Mouse (Mus musculus): ENCODE results near the gene Hsp90aa1.
"Not testable (repeated sequence)": the region's sequence is repeated elsewhere in the genome, so short reads cannot be mapped to it uniquely, and the experiment has no call there.

Hsp90aa1 gene

DNA sequence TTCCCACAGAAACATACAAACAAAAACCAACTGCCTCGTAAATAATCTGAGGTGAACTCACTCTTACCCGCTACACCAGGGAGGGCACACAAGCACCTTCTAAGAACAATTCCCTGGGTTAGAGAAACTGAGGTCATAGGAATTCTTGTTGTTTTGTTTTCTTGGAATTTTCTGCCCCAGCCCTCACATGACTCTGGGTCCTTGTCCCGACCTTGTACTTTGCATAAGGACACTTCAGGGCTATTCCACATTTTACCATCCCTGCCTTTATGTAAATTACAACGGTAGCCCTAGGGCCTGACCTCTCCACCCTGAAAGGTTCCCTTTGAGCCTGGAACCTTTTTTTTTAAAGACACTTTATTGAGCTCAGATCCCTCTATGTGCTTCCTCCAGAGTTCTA lies at the start of gene Hsp90aa1:
Gene Hsp90aa1 (minus strand): TSS at position 173 of the 400 bp plus-strand sequence.
- no peak for DNase-seq (ENCODE audit: extremely low read depth, low read depth)

DNA sequence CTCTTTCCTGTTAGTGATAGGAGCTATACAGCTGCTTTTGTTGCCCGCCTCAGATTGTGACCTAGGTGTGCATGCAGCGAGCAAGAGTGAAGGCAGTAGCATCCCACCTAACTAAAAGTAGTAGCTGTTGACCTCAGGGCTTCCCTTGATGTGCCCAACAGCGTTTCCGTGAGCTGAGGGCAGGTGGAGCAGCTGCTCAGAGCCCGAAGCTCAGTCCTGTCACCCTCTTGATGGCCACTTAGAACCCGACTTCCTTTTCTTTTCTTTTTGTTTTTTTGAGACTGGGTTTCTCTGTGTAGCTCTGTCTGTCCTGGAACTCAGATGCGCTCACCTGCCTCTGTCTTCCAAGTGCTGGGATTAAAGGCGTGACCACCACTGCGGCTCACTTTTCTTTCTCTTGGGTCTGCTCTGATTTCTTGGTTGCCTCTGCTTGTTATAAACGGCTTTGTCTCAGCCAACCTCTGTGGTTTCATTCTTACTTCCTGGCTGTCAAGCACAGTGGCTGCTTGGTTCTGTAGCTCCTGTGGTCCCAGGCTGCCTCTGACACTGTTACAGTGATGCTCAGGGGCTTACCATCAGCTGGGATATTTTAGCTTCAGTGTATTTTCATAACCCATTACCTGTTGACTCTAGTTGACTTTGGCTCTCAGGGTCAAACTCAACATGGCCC lies 48.4 kb upstream of the Hsp90aa1 start:
- no peak for DNase-seq (ENCODE audit: extremely low read depth, low read depth)

DNA sequence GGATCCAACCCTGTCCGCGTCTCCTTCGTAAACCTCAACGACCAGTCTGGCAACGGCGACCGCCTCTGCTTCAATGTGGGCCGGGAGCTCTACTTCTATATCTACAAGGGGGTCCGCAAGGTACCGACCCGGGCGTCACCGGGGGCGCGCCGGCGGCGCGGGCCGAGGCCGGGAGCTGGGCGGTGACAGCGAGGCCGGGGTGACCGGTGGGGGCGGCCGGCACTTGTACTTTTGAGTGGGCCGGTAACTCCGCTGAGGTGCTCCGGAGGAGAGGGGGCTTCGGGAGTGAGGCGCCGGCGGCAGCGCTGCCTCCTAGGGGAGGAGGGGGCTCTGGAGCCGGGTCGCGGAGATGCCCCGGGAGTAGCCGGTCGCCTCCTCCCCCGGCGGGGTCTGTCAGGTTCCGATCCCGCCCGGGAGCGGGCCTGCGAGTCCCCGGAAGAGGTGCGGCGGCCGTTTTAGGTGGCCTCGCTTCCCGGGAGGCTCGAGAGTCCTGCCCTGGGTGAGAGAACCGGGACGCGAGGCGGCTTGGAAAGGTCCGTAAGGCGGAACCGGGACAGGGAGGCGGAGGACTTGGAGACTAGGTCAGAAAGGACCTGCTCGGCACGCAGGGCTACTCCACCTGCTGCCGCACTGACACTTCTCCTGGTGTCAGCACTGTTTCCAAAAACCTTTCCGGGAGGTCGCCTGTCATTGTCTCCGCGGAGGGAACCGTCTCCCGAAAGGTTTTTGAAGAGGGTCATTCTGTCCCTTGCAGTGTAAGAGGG lies 35.8 kb upstream of the Hsp90aa1 start:
- no peak for DNase-seq (ENCODE audit: extremely low read depth, low read depth)

DNA sequence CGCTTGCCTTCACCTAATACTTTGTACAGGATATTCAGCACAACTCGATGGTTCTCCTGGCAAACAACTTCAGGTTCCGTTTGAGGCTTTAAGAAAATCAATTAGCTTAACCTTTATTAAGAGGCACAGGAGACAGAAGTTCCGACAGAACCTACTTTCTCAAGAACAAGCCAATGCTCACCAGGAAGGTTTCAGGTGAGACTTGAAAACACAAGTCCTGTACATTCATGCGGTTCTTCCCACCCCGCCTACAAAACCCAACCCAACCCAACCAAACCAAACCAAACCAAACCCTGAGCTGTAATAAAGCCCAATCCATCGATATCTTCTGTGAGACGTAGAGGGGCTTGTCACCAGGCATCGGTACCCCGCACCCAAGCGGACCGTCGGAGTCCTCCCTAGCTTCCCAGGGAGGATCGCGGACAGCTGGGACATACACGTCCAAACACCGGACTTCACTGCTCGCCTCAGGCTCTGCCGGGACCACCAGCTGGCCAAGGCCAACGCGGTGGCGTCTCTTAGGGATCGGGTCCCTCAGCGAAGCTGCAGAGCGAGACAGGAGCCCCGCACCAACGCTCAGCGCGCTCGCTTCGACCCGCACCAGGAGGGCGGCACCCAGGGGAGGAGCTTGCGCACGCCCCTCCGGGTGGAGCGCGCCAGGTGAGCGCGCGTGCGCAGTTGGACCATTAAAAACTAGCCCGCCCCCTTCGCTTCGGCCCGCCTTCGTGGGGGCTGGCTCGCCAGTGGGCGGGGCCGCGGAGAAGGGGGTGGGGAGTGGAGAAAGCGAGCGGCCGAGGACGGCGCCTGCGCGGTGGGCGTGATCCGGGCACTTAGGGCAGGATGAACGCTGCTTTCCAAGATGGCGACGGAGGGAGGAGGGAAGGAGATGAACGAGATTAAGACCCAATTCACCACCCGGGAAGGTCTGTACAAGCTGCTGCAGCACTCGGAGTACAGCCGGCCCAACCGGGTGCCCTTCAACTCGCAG lies 34.9 kb upstream of the Hsp90aa1 start, which contains the start of gene Wdr20:
Gene Wdr20 (plus strand): TSS at position 775 of the 988 bp plus-strand sequence.
- peak; percentile 78 for DNase-seq (ENCODE audit: extremely low read depth, low read depth)

DNA sequence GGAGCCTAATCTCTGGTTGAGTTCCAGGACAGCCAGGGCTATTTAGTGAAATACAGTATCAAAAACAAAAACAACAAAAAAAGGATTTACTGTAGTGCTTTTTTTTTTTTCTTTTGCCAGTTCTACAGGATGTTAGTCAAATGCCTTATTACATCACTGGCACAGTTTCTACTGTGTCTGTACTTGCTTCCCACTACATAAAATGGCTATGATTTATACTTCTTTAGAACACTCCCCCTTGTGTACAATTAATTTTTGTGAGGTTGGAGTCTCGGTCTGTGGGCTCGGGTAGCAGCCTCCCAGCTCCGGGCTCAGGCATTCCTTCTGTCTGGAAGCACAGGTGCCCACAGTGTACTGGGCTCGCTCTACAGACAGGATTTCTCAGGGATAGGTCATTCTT lies 34.1 kb upstream of the Hsp90aa1 start:
- DNase-seq (ENCODE audit: extremely low read depth, low read depth), result no peak

DNA sequence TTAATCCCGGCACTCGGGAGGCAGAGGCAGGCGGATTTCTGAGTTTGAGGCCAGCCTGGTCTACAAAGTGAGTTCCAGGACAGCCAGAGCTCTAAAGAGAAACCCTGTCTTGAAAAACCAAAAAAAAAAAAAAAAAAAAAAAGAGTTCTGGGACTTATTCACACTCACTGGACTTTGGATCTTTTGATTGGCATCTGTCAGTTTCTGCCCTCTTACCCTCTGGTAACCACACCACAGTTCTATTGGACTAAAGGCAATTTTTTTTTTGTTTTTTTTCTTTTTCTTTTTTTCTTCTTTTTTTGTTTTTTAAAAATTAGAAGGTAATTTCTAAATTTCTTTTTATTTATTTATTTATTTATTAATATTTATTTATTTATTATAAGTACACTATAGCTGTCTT lies 30.7 kb upstream of the Hsp90aa1 start:
- not testable (repeated sequence) for DNase-seq (ENCODE audit: extremely low read depth, low read depth)

DNA sequence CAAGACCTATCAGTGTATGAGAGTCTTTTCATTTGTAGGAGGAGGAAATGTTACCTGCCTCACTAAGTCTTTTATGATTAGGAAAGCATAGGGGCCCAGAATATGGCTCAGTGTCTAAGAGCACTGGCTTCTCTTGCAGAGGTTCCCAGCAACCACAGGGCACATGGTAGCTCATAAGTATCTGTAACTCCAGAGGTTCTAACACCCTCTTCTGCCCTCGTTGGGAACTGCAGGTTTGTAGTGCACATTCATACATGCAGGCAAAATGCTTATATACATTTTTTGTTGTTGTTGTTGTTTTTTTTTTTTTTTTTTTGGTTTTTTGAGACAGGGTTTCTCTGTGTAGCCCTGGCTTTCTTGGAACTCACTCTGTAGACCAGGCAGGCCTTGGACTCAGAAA lies 23.9 kb upstream of the Hsp90aa1 start:
- DNase-seq (ENCODE audit: extremely low read depth, low read depth), result no peak

DNA sequence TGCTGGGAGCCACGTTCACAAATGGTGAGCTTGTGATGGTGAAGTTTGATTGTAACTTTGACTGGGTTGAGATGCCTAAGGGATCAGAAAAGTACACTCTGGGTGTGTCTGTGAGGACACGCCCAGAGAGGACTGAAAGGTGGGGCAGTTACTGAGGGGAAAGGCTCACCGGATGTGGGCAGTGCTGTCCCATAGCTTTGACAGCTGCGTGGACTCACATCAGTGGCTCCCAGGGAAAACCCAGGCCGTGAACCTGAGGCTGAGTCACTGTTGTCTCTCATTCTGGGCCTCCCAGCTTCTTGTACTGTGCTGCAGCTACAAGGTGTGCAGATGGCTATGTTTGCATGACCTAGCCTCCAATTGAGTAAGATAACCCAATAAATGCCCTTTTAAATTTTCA lies 23.0 kb upstream of the Hsp90aa1 start:
- no peak for DNase-seq (ENCODE audit: extremely low read depth, low read depth)

DNA sequence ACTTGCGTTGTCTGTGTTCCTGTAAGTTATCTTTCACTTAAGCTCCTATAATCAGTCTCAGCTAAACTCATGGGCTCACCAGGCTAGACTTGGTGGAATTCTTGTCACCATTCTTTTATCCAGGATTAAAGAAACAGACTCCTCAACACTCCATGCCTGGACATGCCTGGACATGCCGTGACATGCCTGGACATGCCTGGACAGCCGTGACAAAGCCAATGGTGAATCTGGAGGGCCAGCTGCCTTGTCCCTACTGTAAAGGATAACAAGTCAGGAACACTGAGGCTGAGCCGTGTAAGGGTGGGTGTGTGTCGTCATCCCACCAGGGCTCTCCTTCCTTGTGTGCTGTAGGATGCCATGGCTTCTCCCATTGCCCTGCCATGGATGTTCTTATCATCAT lies 22.5 kb upstream of the Hsp90aa1 start:
- DNase-seq (ENCODE audit: extremely low read depth, low read depth), result no peak

DNA sequence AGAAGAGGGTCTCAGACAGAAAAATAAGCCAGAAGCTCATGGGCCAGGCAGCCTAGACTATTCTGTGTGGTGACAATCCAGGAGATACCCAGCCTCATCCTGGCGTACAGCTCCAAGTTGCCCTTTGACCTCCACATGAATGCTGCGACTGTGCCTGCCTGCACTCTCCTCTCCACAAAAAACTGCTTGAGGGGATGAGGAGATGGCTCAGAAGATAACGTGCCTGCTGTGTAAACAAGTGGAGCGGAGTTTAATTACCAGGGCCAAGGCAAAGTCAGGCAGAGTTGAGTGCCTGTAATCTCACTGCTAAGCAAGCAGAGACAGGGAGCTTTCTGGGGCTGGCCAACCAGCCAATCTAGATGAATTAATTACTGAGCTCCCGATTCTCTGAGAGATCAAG lies 13.5 kb upstream of the Hsp90aa1 start:
- no peak for DNase-seq (ENCODE audit: extremely low read depth, low read depth)

DNA sequence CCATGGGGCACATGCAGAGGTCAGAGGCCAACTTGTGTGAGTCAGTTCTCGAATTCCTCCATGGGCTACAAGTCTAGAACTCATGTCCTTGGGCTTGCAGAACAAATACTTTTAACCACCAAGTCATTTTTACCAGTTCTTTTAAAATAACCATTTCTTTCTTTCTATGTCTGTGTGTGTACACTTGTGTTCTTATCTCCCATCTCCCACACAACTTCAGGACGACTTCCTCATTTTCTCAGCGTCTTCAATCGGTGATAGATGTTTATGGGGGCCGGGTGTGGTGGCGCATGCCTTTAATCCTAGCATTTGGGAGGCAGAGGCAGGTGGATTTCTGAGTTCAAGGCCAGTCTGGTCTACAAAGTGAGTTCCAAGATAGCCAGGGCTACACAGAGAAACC lies 11.7 kb upstream of the Hsp90aa1 start:
- DNase-seq (ENCODE audit: extremely low read depth, low read depth), result peak; percentile 61

DNA sequence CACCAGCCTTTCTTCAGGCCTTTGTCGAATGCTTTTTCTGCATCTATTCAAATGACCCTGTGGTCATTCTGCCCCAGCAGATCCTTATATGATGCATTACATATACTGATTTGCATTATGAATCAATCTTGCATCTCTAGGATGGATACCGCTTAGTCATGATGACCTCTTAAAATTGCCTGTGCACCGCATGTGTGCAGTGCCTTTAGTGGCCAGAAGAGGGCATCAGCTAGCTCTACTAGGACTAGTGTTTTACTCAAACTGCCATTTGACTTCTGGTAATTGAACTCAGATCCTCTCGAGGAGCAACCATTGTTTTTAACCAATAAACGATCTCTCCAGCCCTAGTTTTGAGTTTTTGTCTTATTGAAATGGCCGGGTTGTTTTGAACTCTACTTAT lies 11.3 kb upstream of the Hsp90aa1 start:
- no peak for DNase-seq (ENCODE audit: extremely low read depth, low read depth)

DNA sequence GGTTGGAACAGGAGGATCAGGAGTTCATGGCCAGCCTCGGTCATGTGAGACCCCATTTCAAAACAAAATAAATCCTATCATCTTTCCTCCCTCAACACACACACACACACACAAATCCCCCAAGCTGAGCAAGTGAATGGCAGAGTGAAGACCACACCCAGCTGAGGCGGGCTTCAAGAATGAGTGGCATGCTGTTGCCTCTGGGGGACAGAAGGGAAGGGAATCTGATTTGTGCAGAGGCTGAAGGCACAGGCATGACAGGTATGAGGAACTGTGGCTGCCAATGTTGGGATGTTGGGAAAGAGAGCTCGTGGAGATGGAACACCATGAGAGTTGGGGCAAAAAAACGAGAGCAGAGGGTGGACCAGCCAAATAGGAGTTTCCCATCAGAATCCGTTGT lies 8.7 kb upstream of the Hsp90aa1 start:
- DNase-seq (ENCODE audit: extremely low read depth, low read depth), result no peak

DNA sequence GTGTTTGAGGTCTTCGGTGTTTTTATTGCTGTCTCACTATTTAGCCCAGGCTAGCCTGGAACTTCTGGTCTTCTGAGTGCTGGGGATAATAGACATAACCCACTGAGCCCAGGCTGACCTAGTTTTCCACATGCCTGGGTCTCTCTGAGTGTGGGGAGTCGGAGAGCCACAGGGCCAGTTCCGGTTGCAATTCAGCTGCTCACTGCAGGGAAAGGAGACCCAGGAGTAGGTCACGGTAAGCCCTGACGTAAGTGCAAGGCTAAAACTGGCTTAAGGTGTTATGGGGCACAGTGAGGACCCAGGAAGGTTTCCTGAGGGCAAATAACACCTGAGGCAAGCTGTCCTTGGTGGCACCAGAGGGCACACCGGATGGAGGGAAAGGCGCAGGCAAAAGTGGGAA lies 4.9 kb upstream of the Hsp90aa1 start:
- no peak for DNase-seq (ENCODE audit: extremely low read depth, low read depth)

DNA sequence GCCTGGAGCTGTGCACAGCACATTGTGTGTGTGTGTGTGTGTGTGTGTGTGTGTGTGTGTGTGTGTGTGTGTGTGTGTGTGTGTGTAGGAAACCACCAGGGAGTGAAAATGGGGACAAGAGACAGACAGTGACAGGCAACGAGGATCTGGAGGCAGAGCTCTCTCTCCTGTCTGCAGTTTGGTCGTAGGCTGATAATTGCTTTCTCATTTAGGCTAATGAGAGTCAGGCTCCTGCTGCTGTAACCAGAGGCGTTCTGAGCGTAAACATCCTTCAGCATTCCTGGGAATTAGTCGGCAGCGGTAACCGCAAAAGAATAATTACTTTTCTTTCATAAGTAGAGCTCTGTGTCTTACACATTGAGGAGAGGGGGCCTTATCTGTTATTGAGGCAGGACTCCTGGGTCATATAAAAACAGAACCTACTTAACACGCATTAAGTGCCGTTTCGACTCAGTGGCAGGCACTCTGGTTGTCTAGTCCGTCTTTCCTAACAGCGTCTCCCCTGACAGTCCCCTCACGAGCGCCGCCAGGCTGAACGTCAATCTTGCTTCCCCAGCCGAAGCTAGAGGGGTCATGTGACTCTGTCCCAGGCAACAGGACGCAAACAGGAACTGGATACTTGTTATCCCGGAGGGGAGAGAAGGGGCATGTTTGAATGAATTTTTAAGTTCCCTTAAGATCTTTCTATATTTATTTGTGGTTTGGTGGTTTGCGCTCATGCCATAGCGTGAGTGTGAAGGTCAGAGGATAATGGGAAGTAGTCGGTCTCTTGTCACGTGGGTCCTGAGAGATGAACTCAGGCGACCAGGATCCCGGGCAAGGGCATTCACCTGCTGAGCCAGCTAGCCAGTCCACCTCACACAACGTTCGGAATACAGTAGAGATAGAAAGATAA lies 4.1 kb upstream of the Hsp90aa1 start:
- peak; percentile 86 for DNase-seq (ENCODE audit: extremely low read depth, low read depth)

DNA sequence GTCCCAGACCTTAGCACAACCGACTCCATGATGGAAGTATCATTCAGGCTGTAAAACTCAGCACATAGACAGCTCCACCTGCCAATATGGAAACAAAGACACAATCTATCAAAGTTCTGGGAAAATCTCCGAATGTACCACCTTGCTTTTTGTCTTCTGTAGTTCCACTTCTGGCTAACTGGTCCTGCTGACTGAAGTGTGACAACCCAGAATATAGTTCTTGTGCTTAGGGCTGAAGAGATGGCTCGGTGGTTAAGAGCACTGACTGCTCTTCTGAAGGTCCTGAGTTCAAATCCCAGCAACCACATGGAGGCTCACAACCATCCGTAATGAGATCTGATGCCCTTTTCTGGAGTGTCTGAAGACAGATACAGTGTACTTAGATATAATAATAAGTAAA lies 2.9 kb upstream of the Hsp90aa1 start:
- DNase-seq (ENCODE audit: extremely low read depth, low read depth), result not testable (repeated sequence)

DNA sequence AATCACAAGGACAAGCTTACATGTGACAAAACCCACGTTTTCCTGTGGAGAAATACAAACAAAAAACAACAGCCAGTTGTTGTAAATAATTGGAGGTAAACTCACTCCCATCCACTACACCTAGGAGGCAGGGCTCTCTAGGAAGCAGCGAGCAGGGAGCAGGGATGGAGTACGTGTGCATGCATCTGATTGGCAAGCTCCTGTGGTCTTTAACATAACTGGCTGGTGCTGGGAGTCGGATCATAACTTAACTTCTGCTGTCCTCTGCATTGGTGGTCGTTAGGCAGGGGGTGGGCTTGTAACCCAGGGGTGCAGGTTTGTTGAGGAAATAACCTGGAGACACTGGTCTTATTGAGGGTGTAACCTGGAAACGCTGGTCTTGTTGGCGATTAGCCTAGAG lies 1.2 kb upstream of the Hsp90aa1 start:
- no peak for DNase-seq (ENCODE audit: extremely low read depth, low read depth)

DNA sequence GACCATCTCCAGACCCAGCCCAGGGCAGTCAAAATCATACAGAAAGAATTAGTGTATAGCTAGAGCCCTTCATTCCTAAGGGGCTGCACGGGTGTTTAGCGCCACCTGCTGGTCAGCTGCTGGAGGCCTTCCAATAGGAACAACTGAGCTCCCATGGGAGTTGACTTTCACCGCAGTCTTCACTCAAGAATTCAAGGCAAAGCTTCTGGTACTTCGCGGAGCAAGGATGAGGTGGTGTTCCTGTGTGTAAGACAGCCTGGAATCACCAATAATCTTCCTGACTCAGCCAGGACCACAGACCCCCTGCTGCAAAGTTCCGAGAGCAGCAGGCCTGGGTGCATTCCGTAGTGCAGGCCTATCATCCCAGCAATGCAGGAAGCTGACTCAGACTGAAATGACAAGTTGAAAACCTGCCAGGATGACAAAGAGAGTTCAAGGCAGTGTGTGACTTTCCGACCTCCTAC lies 512 bp upstream of the Hsp90aa1 start:
- DNase-seq (ENCODE audit: extremely low read depth, low read depth), result peak; percentile 75

DNA sequence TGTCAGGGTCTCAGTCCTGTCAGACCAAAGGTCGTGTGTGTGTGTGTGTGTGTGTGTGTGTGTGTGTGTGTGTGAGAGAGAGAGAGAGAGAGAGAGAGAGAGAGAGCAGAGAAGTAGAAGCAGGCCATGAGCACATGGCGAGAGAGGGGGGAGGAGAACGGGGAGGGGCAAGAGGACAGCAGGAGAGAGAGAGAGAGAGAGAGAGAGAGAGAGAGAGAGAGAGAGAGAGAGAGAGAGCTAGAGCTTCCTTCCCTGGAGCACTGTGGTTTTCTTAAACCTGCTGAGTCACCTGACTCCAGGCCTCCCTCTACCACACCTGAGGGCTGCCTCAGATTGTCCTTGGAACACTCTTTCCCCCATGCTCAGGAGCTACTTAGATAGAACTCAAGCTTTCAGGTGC lies 1.2 kb downstream of the Hsp90aa1 start:
- DNase-seq (ENCODE audit: extremely low read depth, low read depth), result peak; percentile 70

DNA sequence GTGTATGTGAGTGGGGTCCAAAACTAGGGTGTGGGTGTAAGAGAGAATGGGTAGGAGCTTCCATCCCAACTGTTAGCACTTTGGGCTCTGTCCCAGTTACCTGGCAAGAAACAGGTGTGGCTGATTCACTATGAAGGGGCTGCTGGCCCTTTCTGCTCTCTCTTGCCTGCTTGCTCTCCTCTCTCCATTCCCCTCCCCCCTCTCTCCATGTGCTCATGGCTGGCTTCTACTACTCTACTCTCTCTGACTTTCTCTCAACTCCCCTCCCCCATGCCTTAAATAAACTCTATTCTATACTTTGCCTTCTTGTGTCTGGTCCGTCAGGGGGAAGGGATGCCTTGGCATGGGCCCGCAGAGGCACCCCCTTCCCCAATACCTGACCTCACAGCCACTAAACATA lies 1.8 kb downstream of the Hsp90aa1 start:
- no peak for DNase-seq (ENCODE audit: extremely low read depth, low read depth)

DNA sequence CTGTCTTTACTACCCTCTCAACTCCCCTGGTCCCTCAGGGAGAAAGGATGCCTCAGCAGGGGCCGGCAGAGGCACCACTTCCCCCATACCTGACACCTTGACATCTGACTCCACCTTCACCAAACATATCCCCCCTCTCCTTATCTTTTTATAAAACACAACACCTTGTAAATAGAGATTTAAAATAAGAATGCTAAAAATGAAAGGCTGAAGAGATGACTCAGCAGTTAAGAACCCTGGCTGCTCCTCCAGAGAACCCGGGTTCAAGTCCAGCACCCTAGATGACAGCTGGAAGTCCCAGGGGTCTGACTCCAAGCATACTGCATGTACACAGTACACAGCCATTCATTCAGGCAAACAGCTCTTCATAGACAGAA lies 3.4 kb downstream of the Hsp90aa1 start:
- DNase-seq (ENCODE audit: extremely low read depth, low read depth), result no peak
